Mouse (Mus musculus): Measurements from ENCODE around the gene Pafah1b3. TPM values are rescaled to one million over a fixed set of nuclear protein-coding genes. Genes with fewer than 3 reads are reported as not detected.

The Pafah1b3 gene
- polyA plus RNA-seq, 1 experiment from 2014 or later: 183 TPM

GRCm38 (mm10) chr7:25250141-25250972 lies 47.4 kb downstream of the Pafah1b3 start, which contains the start of gene Erf:
Erf (minus strand) TSS chr7:25250761.
- Histone ChIP-seq H3K27me3 (ENCODE audit: insufficient read depth, low read length) (no peaks in the 10 kb centered on the region), H3K4me1 (ENCODE audit: insufficient read depth) (peaks cover 20% of the 10 kb centered on the region), H3K27ac (ENCODE audit: low read depth) (peak within 1 kb of the TSS; percentile 99), H3K36me3 (ENCODE audit: insufficient read depth) (peaks cover 8% of the 10 kb centered on the region), H3K9me3 (ENCODE audit: low read depth, low read length) (no peaks in the 10 kb centered on the region), H3K9ac (peak within 1 kb of the TSS; percentile 95), H3K4me2 (peak within 1 kb of the TSS; percentile 99), H3K4me3 (ENCODE audit: low read depth, low read length) (peak within 1 kb of the TSS; percentile 98)
- no peak for TF ChIP-seq CTCF (IDR thresholded peaks at IDR 0.05; ENCODE audit: low read depth)
- WGBS: 2% methylated on average over 71 of the region's 81 CpGs
- DNase-seq (peak; percentile 96), ATAC-seq (ENCODE audit: insufficient read depth) (peak; percentile 77)

DNA sequence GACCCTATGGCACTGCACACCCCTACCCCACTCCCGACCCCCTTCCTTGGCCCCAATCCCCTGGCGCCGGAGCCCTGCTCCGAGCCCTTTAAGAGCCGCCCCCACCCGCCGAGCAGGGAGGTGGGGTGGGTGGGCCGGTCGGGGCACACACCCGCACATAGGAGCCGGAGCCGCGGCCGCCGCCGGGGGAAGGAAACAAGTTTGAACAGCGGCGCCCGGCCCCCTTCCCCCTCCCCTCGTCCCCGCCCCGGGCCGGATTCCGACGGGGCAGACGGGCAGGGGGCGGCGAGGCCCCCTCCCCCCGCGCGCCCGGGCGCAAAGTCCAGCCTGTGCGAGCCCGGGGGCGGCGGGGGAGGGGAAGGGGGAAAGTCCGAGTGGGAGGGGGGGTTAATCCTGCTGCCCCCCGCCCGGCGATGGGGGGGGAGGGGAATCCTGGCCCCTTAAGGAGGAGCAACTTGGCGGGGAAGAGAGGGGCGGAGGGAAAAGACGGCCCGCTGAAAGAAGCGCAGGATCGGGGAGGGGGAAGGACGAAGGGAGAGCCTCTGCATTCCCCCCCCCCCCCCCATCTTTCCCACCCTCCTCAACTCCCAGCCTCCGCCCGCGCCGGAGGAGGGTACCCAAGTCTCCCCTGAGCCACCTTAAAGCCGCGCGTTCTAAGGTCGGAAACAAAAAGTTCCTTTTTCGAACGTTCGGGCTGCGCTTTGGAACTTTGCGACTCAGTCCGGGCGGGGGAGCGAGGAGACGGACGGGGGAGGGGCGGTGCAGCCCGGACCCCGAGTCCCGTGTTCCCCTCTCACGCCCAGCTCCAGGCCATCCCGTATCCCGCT lies 48.3 kb downstream of the Pafah1b3 start:
- Histone ChIP-seq H3K9me3 (ENCODE audit: low read depth, low read length) (no peaks in the 10 kb centered on the region), H3K9ac (peak overlapping the region; percentile 95), H3K27me3 (ENCODE audit: insufficient read depth, low read length) (no peaks in the 10 kb centered on the region), H3K36me3 (ENCODE audit: insufficient read depth) (peaks cover 16% of the 10 kb centered on the region), H3K27ac (ENCODE audit: low read depth) (peak overlapping the region; percentile 99), H3K4me1 (ENCODE audit: insufficient read depth) (peaks cover 20% of the 10 kb centered on the region), H3K4me3 (ENCODE audit: low read depth, low read length) (peak overlapping the region; percentile 98), H3K4me2 (peak overlapping the region; percentile 99)
- ATAC-seq (ENCODE audit: insufficient read depth) (peak; percentile 55), DNase-seq (peak; percentile 91)
- WGBS: 0% methylated on average over 50 of the region's 73 CpGs
- TF ChIP-seq CTCF (IDR thresholded peaks at IDR 0.05; ENCODE audit: low read depth): no peak

- ATAC-seq (ENCODE audit: insufficient read depth) (no peak), DNase-seq (peak; percentile 68)
- Histone ChIP-seq H3K4me3 (ENCODE audit: low read depth, low read length) (peak overlapping the region; percentile 98), H3K4me2 (peak overlapping the region; percentile 99), H3K9ac (peak overlapping the region; percentile 95), H3K27me3 (ENCODE audit: insufficient read depth, low read length) (no peaks in the 10 kb centered on the region), H3K27ac (ENCODE audit: low read depth) (peak overlapping the region; percentile 99), H3K36me3 (ENCODE audit: insufficient read depth) (peaks cover 22% of the 10 kb centered on the region), H3K4me1 (ENCODE audit: insufficient read depth) (peaks cover 20% of the 10 kb centered on the region), H3K9me3 (ENCODE audit: low read depth, low read length) (no peaks in the 10 kb centered on the region)
- no peak for TF ChIP-seq CTCF (IDR thresholded peaks at IDR 0.05; ENCODE audit: low read depth)
- WGBS: under 1% methylated on average over 25 of the region's 25 CpGs
These were observed 48.9 kb downstream of the Pafah1b3 start for GRCm38 (mm10) chr7:25248846-25249313.

DNA sequence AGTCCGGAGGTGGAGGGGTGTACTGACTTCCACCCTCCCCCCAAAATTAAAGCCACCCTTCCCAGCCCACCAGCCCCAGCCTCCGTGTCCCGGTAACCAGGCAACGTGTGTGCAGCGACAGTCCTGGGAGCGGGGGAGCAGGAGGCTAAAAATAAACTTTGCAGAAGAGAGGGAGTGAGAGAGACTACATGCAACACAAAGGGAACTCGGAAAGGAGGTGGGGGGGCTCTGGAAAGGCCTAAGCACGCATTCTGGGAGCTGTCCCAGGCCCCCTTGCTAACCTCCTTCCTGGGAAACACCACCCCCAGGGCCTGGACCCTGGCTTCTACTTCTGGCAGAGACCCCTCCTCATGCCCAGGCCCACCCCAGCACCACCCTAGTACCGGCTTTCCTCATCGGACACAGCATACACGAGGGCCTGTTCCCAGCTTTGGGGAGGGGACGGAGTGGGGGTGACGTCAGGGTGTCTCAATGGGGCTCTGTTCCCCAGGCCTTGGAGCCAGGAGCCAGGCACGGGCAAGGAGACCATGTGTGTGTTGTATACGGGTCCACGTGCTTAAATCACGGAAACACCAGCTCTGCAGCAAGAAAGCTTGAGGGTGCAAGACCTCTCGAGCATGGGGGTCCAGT lies 49.7 kb downstream of the Pafah1b3 start:
- no peaks in the 10 kb centered on the region for H3K27me3 ChIP-seq (ENCODE audit: insufficient read depth, low read length)
- peak overlapping the region; percentile 99 for H3K4me2 ChIP-seq
- ATAC-seq (ENCODE audit: insufficient read depth) (peak; percentile 4; the same call in 1 of the 2 replicates), DNase-seq (peak; percentile 65)
- H3K4me1 ChIP-seq (ENCODE audit: insufficient read depth): peaks cover 20% of the 10 kb centered on the region
- TF ChIP-seq CTCF (IDR thresholded peaks at IDR 0.05; ENCODE audit: low read depth): no peak
- peak overlapping the region; percentile 98 for H3K4me3 ChIP-seq (ENCODE audit: low read depth, low read length)
- WGBS: under 1% methylated on average over 18 of the region's 18 CpGs
- no peaks in the 10 kb centered on the region for H3K9me3 ChIP-seq (ENCODE audit: low read depth, low read length)
- H3K9ac ChIP-seq: peak overlapping the region; percentile 95
- peak overlapping the region; percentile 99 for H3K27ac ChIP-seq (ENCODE audit: low read depth)
- H3K36me3 ChIP-seq (ENCODE audit: insufficient read depth): peaks cover 30% of the 10 kb centered on the region

GRCm38 (mm10) chr7:25247498-25247897 lies 50.3 kb downstream of the Pafah1b3 start:
- Histone ChIP-seq H3K9ac (peak overlapping the region; percentile 95), H3K9me3 (ENCODE audit: low read depth, low read length) (no peaks in the 10 kb centered on the region), H3K4me3 (ENCODE audit: low read depth, low read length) (peak overlapping the region; percentile 98), H3K27ac (ENCODE audit: low read depth) (peak overlapping the region; percentile 99), H3K27me3 (ENCODE audit: insufficient read depth, low read length) (no peaks in the 10 kb centered on the region), H3K4me1 (ENCODE audit: insufficient read depth) (peaks cover 20% of the 10 kb centered on the region), H3K4me2 (peak overlapping the region; percentile 99), H3K36me3 (ENCODE audit: insufficient read depth) (peaks cover 36% of the 10 kb centered on the region)
- DNase-seq: no peak
- TF ChIP-seq CTCF (IDR thresholded peaks at IDR 0.05; ENCODE audit: low read depth): no peak
- no peak for ATAC-seq (ENCODE audit: insufficient read depth)
- 9% methylated on average over 3 of the region's 3 CpGs for WGBS

DNA sequence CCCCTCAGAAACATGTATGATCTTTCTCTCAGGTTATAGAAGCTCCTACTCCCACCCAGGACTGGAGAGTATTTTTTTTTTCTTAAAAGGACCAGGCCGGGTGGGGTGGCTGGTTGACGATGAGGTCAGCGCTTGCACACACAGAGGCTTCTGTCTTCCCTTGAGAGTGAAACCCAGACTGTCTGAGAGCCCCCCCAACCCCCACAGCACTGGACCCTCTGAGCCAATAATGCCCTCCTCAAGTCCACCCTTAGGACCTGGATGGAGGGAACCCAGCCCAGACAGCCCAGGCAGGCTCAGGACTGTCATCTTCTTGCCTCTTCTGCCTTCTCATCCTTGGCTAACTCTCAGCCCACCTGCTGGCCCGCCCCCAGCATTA lies 51.0 kb downstream of the Pafah1b3 start:
- ATAC-seq (ENCODE audit: insufficient read depth) (no peak), DNase-seq (peak; percentile 29)
- Histone ChIP-seq H3K36me3 (ENCODE audit: insufficient read depth) (peaks cover 40% of the 10 kb centered on the region), H3K9ac (peak overlapping the region; percentile 95), H3K4me1 (ENCODE audit: insufficient read depth) (peaks cover 20% of the 10 kb centered on the region), H3K4me3 (ENCODE audit: low read depth, low read length) (peak overlapping the region; percentile 98), H3K27me3 (ENCODE audit: insufficient read depth, low read length) (no peaks in the 10 kb centered on the region), H3K27ac (ENCODE audit: low read depth) (peak overlapping the region; percentile 99), H3K4me2 (peak overlapping the region; percentile 99), H3K9me3 (ENCODE audit: low read depth, low read length) (no peaks in the 10 kb centered on the region)
- 35% methylated on average over 4 of the region's 4 CpGs for WGBS
- no peak for TF ChIP-seq CTCF (IDR thresholded peaks at IDR 0.05; ENCODE audit: low read depth)

All from lung, embryonic 14.5 days (tissue).